Mouse (Mus musculus) kidney, embryonic 15.5 days (tissue): Measurements from ENCODE around the gene Nup133. TPM values are rescaled to one million over a fixed set of nuclear protein-coding genes. Genes with fewer than 3 reads are reported as not detected.
"Not testable (repeated sequence)": the region's sequence is repeated elsewhere in the genome, so short reads cannot be mapped to it uniquely, and the experiment has no call there.

Experiments
- ATAC-seq: fragments of 200-750 bp; cut with Nextera tagmentation; replicated peaks from 2 replicates; pipeline ENCODE4 v1.8.0; 2017; ENCODE audit warnings: moderate TSS enrichment; ENCODE audit not compliant: low FRiP score
- H3K27ac ChIP-seq: fragments of 300-500 bp; sonication (generic); 2 replicates; pipeline ENCODE4 v1.5.1; 2015; ENCODE audit warnings: mild to moderate bottlenecking, inconsistent platforms
- H3K27me3 ChIP-seq: fragments of 300-500 bp; sonication (generic); 2 replicates; pipeline ENCODE4 v1.6.1; 2015; ENCODE audit warnings: inconsistent platforms
- H3K36me3 ChIP-seq: fragments of 300-500 bp; sonication (generic); 2 replicates; pipeline ENCODE4 v1.6.1; 2015; ENCODE audit warnings: inconsistent platforms
- H3K4me1 ChIP-seq: fragments of 300-500 bp; sonication (generic); 2 replicates; pipeline ENCODE4 v1.6.1; 2015; ENCODE audit warnings: inconsistent platforms
- H3K4me2 ChIP-seq: fragments of 300-500 bp; sonication (generic); 2 replicates; pipeline ENCODE4 v1.6.1; 2015; ENCODE audit warnings: moderate library complexity, mild to moderate bottlenecking, inconsistent platforms
- H3K4me3 ChIP-seq: fragments of 300-500 bp; sonication (generic); replicated peaks from 2 replicates; pipeline ENCODE4 v1.5.1; 2015; ENCODE audit warnings: mild to moderate bottlenecking, inconsistent platforms
- H3K9ac ChIP-seq: fragments of 300-500 bp; sonication (generic); 2 replicates; pipeline ENCODE4 v1.6.1; 2015; ENCODE audit warnings: mild to moderate bottlenecking, inconsistent platforms
- H3K9me3 ChIP-seq: fragments of 300-500 bp; sonication (generic); replicated peaks from 2 replicates; pipeline ENCODE4 v1.6.1; 2016; ENCODE audit warnings: inconsistent platforms
- WGBS: fragments of 180-500 bp; shearing (Covaris S2); methylation state at CpG from one replicate; pipeline ENCODE4 v1.1.7; 2015; ENCODE audit warnings: mixed read lengths; 5-methylcytosine and 5-hydroxymethylcytosine counted together
- polyA plus RNA-seq: library from polyadenylated mRNA; unstranded; fragments of >200 nt; fragmentation: Nextera tagmentation; extraction: Ambion mirVana; gene quantifications from 2 replicates; pipeline ENCODE4 v1.2.1, GENCODE M21; 2015

Nup133 gene
- polyA plus RNA-seq, 1 experiment from 2014 or later, result 43.1 TPM

- Histone ChIP-seq H3K9ac (no peak overlapping the region), H3K4me1 (peaks cover 34% of the 10 kb centered on the region), H3K27me3 (no peaks in the 10 kb centered on the region), H3K27ac (peak overlapping the region; percentile 51; the same call in 1 of the 2 replicates), H3K4me2 (no peak overlapping the region; the same call in 1 of the 2 replicates), H3K9me3 (no peaks in the 10 kb centered on the region), H3K4me3 (no peak overlapping the region), H3K36me3 (no peaks in the 10 kb centered on the region)
- 70% methylated on average over 8 of the region's 8 CpGs for WGBS
- peak; percentile 40; the same call in 1 of the 2 replicates for ATAC-seq
Observed at GRCm38 (mm10) chr8:123978926-123979325, 29.9 kb upstream of the Nup133 start.

GRCm38 (mm10) chr8:123978166-123978838 is 29.2 kb upstream of the Nup133 start:
- H3K27me3 ChIP-seq, result no peaks in the 10 kb centered on the region
- peaks cover 32% of the 10 kb centered on the region for H3K4me1 ChIP-seq
- H3K4me2 ChIP-seq, result no peak overlapping the region; the same call in 1 of the 2 replicates
- ATAC-seq, result no peak
- H3K9me3 ChIP-seq, result no peaks in the 10 kb centered on the region
- no peak overlapping the region for H3K4me3 ChIP-seq
- no peaks in the 10 kb centered on the region for H3K36me3 ChIP-seq
- WGBS, result 54% methylated on average over 14 of the region's 14 CpGs
- H3K9ac ChIP-seq, result 0 out of 2 replicates have a peak overlapping the region, but pooled peaks have one; percentile 4
- peak overlapping the region; percentile 51 for H3K27ac ChIP-seq

- Histone ChIP-seq H3K9ac (no peak overlapping the region), H3K4me2 (no peak overlapping the region), H3K4me1 (peaks cover 29% of the 10 kb centered on the region), H3K27me3 (no peaks in the 10 kb centered on the region), H3K9me3 (no peaks in the 10 kb centered on the region), H3K4me3 (no peak overlapping the region), H3K36me3 (no peaks in the 10 kb centered on the region), H3K27ac (0 out of 2 replicates have a peak overlapping the region, but pooled peaks have one; percentile 51)
- WGBS, result 82% methylated on average over 4 of the region's 4 CpGs
- no peak for ATAC-seq
Observed at GRCm38 (mm10) chr8:123977499-123977898, 28.4 kb upstream of the Nup133 start.

- H3K27ac ChIP-seq, result no peak overlapping the region
- peaks cover 7% of the 10 kb centered on the region for H3K4me1 ChIP-seq
- H3K4me2 ChIP-seq, result no peak overlapping the region
- peaks cover 11% of the 10 kb centered on the region for H3K36me3 ChIP-seq
- no peak for ATAC-seq
- no peaks in the 10 kb centered on the region for H3K27me3 ChIP-seq
- H3K9ac ChIP-seq, result no peak overlapping the region
- WGBS, result 65% methylated on average over 1 of the region's 1 CpGs
- H3K4me3 ChIP-seq, result no peak overlapping the region
- no peaks in the 10 kb centered on the region for H3K9me3 ChIP-seq
Observed at GRCm38 (mm10) chr8:123973495-123973894, 24.4 kb upstream of the Nup133 start.

- H3K27ac ChIP-seq, result no peak overlapping the region
- H3K9ac ChIP-seq, result no peak overlapping the region
- peaks cover 38% of the 10 kb centered on the region for H3K36me3 ChIP-seq
- H3K4me1 ChIP-seq, result no peaks in the 10 kb centered on the region
- H3K4me2 ChIP-seq, result no peak overlapping the region
- H3K4me3 ChIP-seq, result no peak overlapping the region
- no peaks in the 10 kb centered on the region for H3K9me3 ChIP-seq
- no peak for ATAC-seq
- H3K27me3 ChIP-seq, result no peaks in the 10 kb centered on the region
- WGBS, result 66% methylated on average over 2 of the region's 2 CpGs
Observed at GRCm38 (mm10) chr8:123966896-123967295, 17.8 kb upstream of the Nup133 start.

GRCm38 (mm10) chr8:123961371-123961770 is 12.3 kb upstream of the Nup133 start:
- Histone ChIP-seq H3K36me3 (peaks cover 57% of the 10 kb centered on the region), H3K9me3 (no peaks in the 10 kb centered on the region), H3K4me3 (no peak overlapping the region), H3K9ac (no peak overlapping the region), H3K27me3 (no peaks in the 10 kb centered on the region), H3K4me2 (no peak overlapping the region), H3K4me1 (no peaks in the 10 kb centered on the region), H3K27ac (no peak overlapping the region)
- 82% methylated on average over 1 of the region's 1 CpGs for WGBS
- no peak for ATAC-seq

GRCm38 (mm10) chr8:123960556-123960955 is 11.5 kb upstream of the Nup133 start:
- not testable (repeated sequence) for H3K27ac ChIP-seq, H3K4me3 ChIP-seq, H3K27me3 ChIP-seq, H3K4me2 ChIP-seq, H3K9ac ChIP-seq, ATAC-seq, H3K4me1 ChIP-seq, H3K9me3 ChIP-seq
- peaks cover 56% of the 10 kb centered on the region for H3K36me3 ChIP-seq
- WGBS, result 82% methylated on average over 5 of the region's 5 CpGs

- 84% methylated on average over 9 of the region's 9 CpGs for WGBS
- Histone ChIP-seq H3K36me3 (peaks cover 59% of the 10 kb centered on the region), H3K9me3 (no peaks in the 10 kb centered on the region), H3K4me1 (no peaks in the 10 kb centered on the region), H3K9ac (no peak overlapping the region), H3K27ac (no peak overlapping the region), H3K4me3 (no peak overlapping the region), H3K4me2 (no peak overlapping the region), H3K27me3 (no peaks in the 10 kb centered on the region)
- ATAC-seq, result no peak
Observed at GRCm38 (mm10) chr8:123960056-123960455, 11.0 kb upstream of the Nup133 start.

- Histone ChIP-seq H3K4me1 (no peaks in the 10 kb centered on the region), H3K4me2 (no peak overlapping the region), H3K27ac (no peak overlapping the region), H3K27me3 (no peaks in the 10 kb centered on the region), H3K36me3 (peaks cover 59% of the 10 kb centered on the region), H3K4me3 (no peak overlapping the region), H3K9me3 (no peaks in the 10 kb centered on the region), H3K9ac (no peak overlapping the region)
- no peak for ATAC-seq
- 92% methylated on average over 6 of the region's 6 CpGs for WGBS
Observed at GRCm38 (mm10) chr8:123959473-123959872, 10.4 kb upstream of the Nup133 start.

- no peak for ATAC-seq
- no peak overlapping the region for H3K27ac ChIP-seq
- H3K9ac ChIP-seq, result no peak overlapping the region
- H3K27me3 ChIP-seq, result no peaks in the 10 kb centered on the region
- H3K4me3 ChIP-seq, result no peak overlapping the region
- peaks cover 63% of the 10 kb centered on the region for H3K36me3 ChIP-seq
- no peaks in the 10 kb centered on the region for H3K9me3 ChIP-seq
- H3K4me2 ChIP-seq, result no peak overlapping the region
- H3K4me1 ChIP-seq, result no peaks in the 10 kb centered on the region
- WGBS, result 79% methylated on average over 17 of the region's 17 CpGs
Observed at GRCm38 (mm10) chr8:123958130-123958529, 9.1 kb upstream of the Nup133 start.

- peaks cover 45% of the 10 kb centered on the region for H3K36me3 ChIP-seq
- H3K27me3 ChIP-seq, result no peaks in the 10 kb centered on the region
- H3K4me3 ChIP-seq, result no peak overlapping the region
- H3K4me2 ChIP-seq, result no peak overlapping the region
- WGBS, result 94% methylated on average over 8 of the region's 8 CpGs
- no peaks in the 10 kb centered on the region for H3K9me3 ChIP-seq
- H3K4me1 ChIP-seq, result peaks cover 9% of the 10 kb centered on the region
- no peak for ATAC-seq
- no peak overlapping the region for H3K9ac ChIP-seq
- no peak overlapping the region for H3K27ac ChIP-seq
Observed at GRCm38 (mm10) chr8:123954246-123954645, 5.2 kb upstream of the Nup133 start.

GRCm38 (mm10) chr8:123953686-123954085 is 4.6 kb upstream of the Nup133 start:
- Histone ChIP-seq H3K27ac (no peak overlapping the region), H3K27me3 (no peaks in the 10 kb centered on the region), H3K4me3 (no peak overlapping the region), H3K4me1 (peaks cover 9% of the 10 kb centered on the region), H3K4me2 (no peak overlapping the region), H3K36me3 (peaks cover 42% of the 10 kb centered on the region), H3K9ac (no peak overlapping the region), H3K9me3 (no peaks in the 10 kb centered on the region)
- 81% methylated on average over 8 of the region's 8 CpGs for WGBS
- no peak for ATAC-seq
